Mouse (Mus musculus) ES-Bruce4 (cell line): ENCODE measurements around the gene Chchd6.

Source experiments
- CTCF ChIP-seq: IDR thresholded peaks from one replicate; pipeline ENCODE4 v1.8.1; 2011; ENCODE audit warnings: low read depth, low read length
- POLR2A ChIP-seq: IDR thresholded peaks from one replicate; pipeline ENCODE4 v1.8.1; 2011; ENCODE audit warnings: low read length; ENCODE audit not compliant: insufficient read depth

DNA sequence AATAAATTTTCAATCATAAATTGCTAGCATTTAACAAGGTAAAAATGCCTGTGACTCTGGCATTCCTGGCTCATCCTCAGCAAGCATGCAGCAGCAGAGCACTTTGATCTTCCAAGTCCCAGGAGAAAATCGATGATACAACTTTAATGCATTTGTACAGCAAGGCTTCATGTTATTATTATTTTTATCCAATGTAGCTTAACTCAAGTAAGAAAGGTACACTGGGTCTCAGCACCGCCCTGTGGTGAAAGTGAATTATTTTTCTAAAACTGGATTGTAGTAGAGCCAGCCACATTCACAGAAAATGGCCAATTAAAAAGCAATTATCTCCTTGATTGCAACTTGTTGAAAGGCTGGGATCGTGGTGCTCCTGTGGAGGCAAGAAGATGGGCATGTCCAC is 128.6 kb downstream of the Chchd6 start:
- TF ChIP-seq CTCF (no peak), POLR2A (no peak)
